Mouse (Mus musculus) liver, adult 2 months (tissue): ENCODE results near the gene Gm20388. TPM values are rescaled to one million over a fixed set of nuclear protein-coding genes. Genes with fewer than 3 reads are reported as not detected.

Experiments used
- DNase-seq: peaks from one replicate; pipeline ENCODE4 v3.0.0-alpha.2; 2011; ENCODE audit warnings: low read depth, low spot score; ENCODE audit errors: extremely low read depth
- H3K27ac ChIP-seq: fragments of 200-500 bp; replicated peaks from 2 replicates; pipeline ENCODE4 v1.5.1; 2012; ENCODE audit warnings: low read depth, mild to moderate bottlenecking, control low read depth, inconsistent platforms, low read length; ENCODE audit not compliant: insufficient read depth
- H3K27me3 ChIP-seq: fragments of 200-500 bp; 2 replicates; pipeline ENCODE4 v1.6.1; 2012; ENCODE audit warnings: mild to moderate bottlenecking, moderate library complexity, low read length, inconsistent platforms; ENCODE audit not compliant: control insufficient read depth, insufficient read depth
- H3K36me3 ChIP-seq: fragments of 200-500 bp; 2 replicates; pipeline ENCODE4 v1.6.1; 2012; ENCODE audit warnings: low read length, inconsistent platforms; ENCODE audit not compliant: control insufficient read depth, insufficient read depth
- H3K4me1 ChIP-seq: fragments of 200-500 bp; 2 replicates; pipeline ENCODE4 v1.6.1; 2011; ENCODE audit warnings: low read length; ENCODE audit not compliant: control insufficient read depth, insufficient read depth
- H3K4me3 ChIP-seq: fragments of 200-500 bp; 2 replicates; pipeline ENCODE4 v1.5.1; 2011; ENCODE audit warnings: low read depth, mild to moderate bottlenecking, control low read depth, low read length, moderate library complexity; ENCODE audit not compliant: insufficient read depth
- H3K79me2 ChIP-seq: fragments of 200-500 bp; 2 replicates; pipeline ENCODE4 v1.6.1; 2012; ENCODE audit warnings: inconsistent platforms, mild to moderate bottlenecking, low read length, moderate library complexity; ENCODE audit not compliant: control insufficient read depth, insufficient read depth
- H3K9ac ChIP-seq: fragments of 200-500 bp; 2 replicates; pipeline ENCODE4 v1.6.1; 2012; ENCODE audit warnings: low read depth, mild to moderate bottlenecking, control low read depth, inconsistent platforms, low read length
- CTCF ChIP-seq: fragments of 200-500 bp; IDR thresholded peaks from 2 replicates; pipeline ENCODE4 v1.5.1; 2011; ENCODE audit warnings: low read depth, low read length, control low read depth
- POLR2A ChIP-seq: fragments of 200-500 bp; IDR thresholded peaks from 2 replicates; pipeline ENCODE4 v1.6.1; 2011; ENCODE audit warnings: low read length, control low read depth; ENCODE audit not compliant: insufficient read depth; ENCODE audit errors: extremely low read depth
- WGBS: fragments of 180-500 bp; shearing (Covaris S2); methylation state at CpG from one replicate; pipeline ENCODE4 v1.1.7; 2018; 5-methylcytosine and 5-hydroxymethylcytosine counted together
- polyA plus RNA-seq: library from polyadenylated mRNA; depleted of rRNA; stranded (reverse); fragments of >200 nt; gene quantifications from 2 replicates; pipeline ENCODE4 v1.2.3, GENCODE M21; 2012
- total RNA-seq: library from RNA; depleted of rRNA; stranded (reverse); fragments of >200 nt; gene quantifications from 2 replicates; pipeline ENCODE4 v1.2.3, GENCODE M21; 2014

Gm20388 gene
- total and polyA plus RNA-seq, 2 experiments, result 6.4 to 19.9 TPM

- no peak overlapping the region for H3K4me3 ChIP-seq
- no peak overlapping the region for H3K27ac ChIP-seq
- 85% methylated on average over 18 of the region's 18 CpGs for WGBS
- H3K27me3 ChIP-seq, result no peaks in the 10 kb centered on the region
- H3K9ac ChIP-seq, result no peak overlapping the region
- DNase-seq, result no peak
- no peak for TF ChIP-seq POLR2A
- no peak for TF ChIP-seq CTCF
- H3K4me1 ChIP-seq, result no peaks in the 10 kb centered on the region
- H3K36me3 ChIP-seq, result no peaks in the 10 kb centered on the region
- no peaks in the 10 kb centered on the region for H3K79me2 ChIP-seq
These were observed 1317.1 kb downstream of the Gm20388 start for GRCm38 (mm10) chr8:121227756-121228155.

GRCm38 (mm10) chr8:121228892-121229291, 1318.3 kb downstream of the Gm20388 start:
- no peak for TF ChIP-seq POLR2A
- peak; percentile 77 for TF ChIP-seq CTCF
- Histone ChIP-seq H3K27ac (no peak overlapping the region), H3K9ac (no peak overlapping the region), H3K79me2 (no peaks in the 10 kb centered on the region), H3K36me3 (no peaks in the 10 kb centered on the region), H3K4me3 (no peak overlapping the region), H3K4me1 (no peaks in the 10 kb centered on the region), H3K27me3 (no peaks in the 10 kb centered on the region)
- WGBS, result 64% methylated on average over 3 of the region's 3 CpGs
- DNase-seq, result no peak

- TF ChIP-seq CTCF (no peak), POLR2A (no peak)
- H3K4me3 ChIP-seq, result no peak overlapping the region
- no peaks in the 10 kb centered on the region for H3K27me3 ChIP-seq
- H3K4me1 ChIP-seq, result no peaks in the 10 kb centered on the region
- no peak overlapping the region for H3K9ac ChIP-seq
- no peaks in the 10 kb centered on the region for H3K36me3 ChIP-seq
- WGBS, result 33% methylated on average over 7 of the region's 7 CpGs
- H3K27ac ChIP-seq, result no peak overlapping the region
- no peak for DNase-seq
- H3K79me2 ChIP-seq, result no peaks in the 10 kb centered on the region
These were observed 1318.9 kb downstream of the Gm20388 start for GRCm38 (mm10) chr8:121229550-121229949.

GRCm38 (mm10) chr8:121233196-121233595, 1322.6 kb downstream of the Gm20388 start:
- H3K4me1 ChIP-seq, result no peaks in the 10 kb centered on the region
- H3K4me3 ChIP-seq, result no peak overlapping the region
- H3K27me3 ChIP-seq, result no peaks in the 10 kb centered on the region
- H3K9ac ChIP-seq, result no peak overlapping the region
- no peaks in the 10 kb centered on the region for H3K36me3 ChIP-seq
- TF ChIP-seq POLR2A (no peak), CTCF (no peak)
- H3K79me2 ChIP-seq, result no peaks in the 10 kb centered on the region
- no peak for DNase-seq
- 51% methylated on average over 4 of the region's 4 CpGs for WGBS
- H3K27ac ChIP-seq, result no peak overlapping the region

DNA sequence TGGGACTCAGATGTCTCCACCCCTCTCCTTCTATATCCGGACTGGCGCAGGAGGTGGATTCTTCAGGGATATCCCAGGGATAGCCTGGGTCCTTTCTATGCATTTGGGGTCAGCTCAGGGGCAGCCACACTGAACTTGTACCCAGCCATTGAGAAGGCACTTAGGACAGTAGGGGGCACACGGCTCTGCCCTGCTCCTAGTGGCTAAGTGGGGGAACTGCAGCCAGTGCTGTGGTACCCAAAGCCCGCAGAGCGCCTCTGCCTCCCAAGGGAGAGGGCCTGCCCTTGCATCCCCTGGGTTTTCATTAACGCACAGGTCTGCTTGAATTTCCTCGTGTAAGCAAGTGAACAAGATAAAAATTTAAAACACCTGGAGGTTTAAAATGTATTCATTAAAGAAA, 1324.3 kb downstream of the Gm20388 start:
- Histone ChIP-seq H3K27me3 (no peaks in the 10 kb centered on the region), H3K36me3 (no peaks in the 10 kb centered on the region), H3K27ac (no peak overlapping the region), H3K79me2 (no peaks in the 10 kb centered on the region), H3K9ac (no peak overlapping the region), H3K4me1 (no peaks in the 10 kb centered on the region), H3K4me3 (no peak overlapping the region)
- WGBS, result 66% methylated on average over 7 of the region's 7 CpGs
- TF ChIP-seq CTCF (peak; percentile 81), POLR2A (no peak)
- DNase-seq, result no peak

DNA sequence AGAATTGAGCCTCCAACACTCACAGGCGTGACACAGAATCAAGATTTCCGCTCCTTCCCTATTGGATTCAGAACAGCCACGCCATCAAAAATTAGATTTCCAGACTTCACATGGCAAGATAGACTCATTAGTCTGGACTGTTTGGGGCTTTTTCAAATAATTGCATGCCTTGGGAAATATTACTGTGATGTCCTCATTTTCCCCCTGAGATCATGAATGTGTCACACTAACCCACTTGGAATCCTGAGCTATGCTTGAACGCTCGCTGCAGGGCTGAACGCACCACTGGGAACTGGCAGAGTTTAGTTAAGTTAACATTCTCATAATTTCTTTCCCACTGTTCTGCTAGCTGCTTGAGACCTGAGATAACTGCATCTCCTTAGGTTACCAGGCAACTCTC, 1329.0 kb downstream of the Gm20388 start:
- H3K79me2 ChIP-seq, result no peaks in the 10 kb centered on the region
- no peak for DNase-seq
- H3K9ac ChIP-seq, result no peak overlapping the region
- H3K4me3 ChIP-seq, result no peak overlapping the region
- H3K4me1 ChIP-seq, result no peaks in the 10 kb centered on the region
- TF ChIP-seq POLR2A, result no peak
- TF ChIP-seq CTCF, result no peak
- 86% methylated on average over 6 of the region's 6 CpGs for WGBS
- H3K36me3 ChIP-seq, result no peaks in the 10 kb centered on the region
- H3K27me3 ChIP-seq, result no peaks in the 10 kb centered on the region
- H3K27ac ChIP-seq, result no peak overlapping the region
